Mouse (Mus musculus): Measurements from ENCODE around the gene Slc16a13.

GRCm38 (mm10) chr11:70232546-70232945, 11.7 kb upstream of the Slc16a13 start:
- TF ChIP-seq POLR2AphosphoS2 (IDR thresholded peaks at IDR 0.05; ENCODE audit: insufficient read length, low read depth) = no peak
- no peak for TF ChIP-seq TCF12 (IDR thresholded peaks at IDR 0.05; ENCODE audit: insufficient read depth, poor library complexity, severe bottlenecking)
- TF ChIP-seq POLR2A (IDR thresholded peaks at IDR 0.05; ENCODE audit: insufficient read length, low read depth) = no peak
- TF ChIP-seq MAX (IDR thresholded peaks at IDR 0.05; ENCODE audit: low read depth) = no peak
- TF ChIP-seq E2F4 (IDR thresholded peaks at IDR 0.05; ENCODE audit: insufficient read depth) = no peak
- TF ChIP-seq MYOG (IDR thresholded peaks at IDR 0.05; ENCODE audit: control insufficient read depth in 1 of 3, insufficient read depth in 1 of 3, insufficient read length in 2 of 3, low read depth in 2 of 3) = no peak
- no peak for TF ChIP-seq MYOD1 (IDR thresholded peaks at IDR 0.05; ENCODE audit: control insufficient read depth in 1 of 3, insufficient read length in 2 of 3, low read depth in 2 of 3)
- TF ChIP-seq REST (IDR thresholded peaks at IDR 0.05; ENCODE audit: insufficient read depth, insufficient read length) = no peak
- no peak for TF ChIP-seq USF1 (IDR thresholded peaks at IDR 0.05; ENCODE audit: low read depth)
- TF ChIP-seq TCF3 (IDR thresholded peaks at IDR 0.05; ENCODE audit: insufficient read length, low read depth) = no peak

Measured in myocyte (in vitro differentiated cells).